Mouse (Mus musculus) erythroid progenitor cell, adult 5-6 weeks (primary cell): ENCODE measurements around the gene Mcee. TPM values are rescaled to one million over a fixed set of nuclear protein-coding genes. Genes with fewer than 3 reads are reported as not detected.
A peak's percentile ranks its signal among the peaks of the same experiment; 100 is the strongest.

Source experiments
- ATAC-seq: replicated peaks from 2 replicates; pipeline ENCODE4 v1.8.0; 2016; ENCODE audit warnings: moderate number of reproducible peaks, mild to moderate bottlenecking, moderate TSS enrichment, inconsistent platforms; ENCODE audit not compliant: poor library complexity, low FRiP score, severe bottlenecking
- total RNA-seq, 2 experiments: library from RNA; stranded (forward) in 1 of 2; stranded (reverse) in 1 of 2; fragments of 150-400 nt in 1 of 2; fragments of 186-747, 209-891 nt in 1 of 2; gene quantifications; 2 replicates each; pipeline versions ENCODE4 v1.2.3 to v1.2.4; 2015 to 2017; ENCODE audit warnings: low replicate concordance in 2 of 2

Gene Mcee
- total RNA-seq (2015; ENCODE audit: low replicate concordance) (2.9 and 28.1 TPM in 2 replicates), total RNA-seq (2017; ENCODE audit: low replicate concordance) (17.8 and 43.5 TPM in 2 replicates)

GRCm38 (mm10) chr7:64392122-64392818 is at the start of gene Mcee, which contains the start of gene Mphosph10:
TSS of gene Mcee (plus strand) at chr7:64392607.
TSS of gene Mphosph10 (minus strand) at chr7:64392268.
- ATAC-seq, result peak; percentile 94

- ATAC-seq, result no peak
These were observed 44.6 kb upstream of the Mcee start for GRCm38 (mm10) chr7:64347813-64348212.

- ATAC-seq, result no peak
These were observed 43.1 kb upstream of the Mcee start for GRCm38 (mm10) chr7:64349147-64349861.

- ATAC-seq, result no peak
These were observed 41.3 kb upstream of the Mcee start for GRCm38 (mm10) chr7:64351087-64351486.

- ATAC-seq, result no peak
These were observed 38.2 kb upstream of the Mcee start for GRCm38 (mm10) chr7:64354206-64354605.

GRCm38 (mm10) chr7:64356661-64357060 is 35.7 kb upstream of the Mcee start:
- no peak for ATAC-seq

GRCm38 (mm10) chr7:64357405-64357804 is 35.0 kb upstream of the Mcee start:
- ATAC-seq, result no peak

GRCm38 (mm10) chr7:64358666-64359065 is 33.7 kb upstream of the Mcee start:
- ATAC-seq, result no peak

GRCm38 (mm10) chr7:64359943-64360585 is 32.3 kb upstream of the Mcee start:
- ATAC-seq, result no peak

- ATAC-seq, result no peak
These were observed 31.8 kb upstream of the Mcee start for GRCm38 (mm10) chr7:64360586-64360945.

- no peak for ATAC-seq
These were observed 26.5 kb upstream of the Mcee start for GRCm38 (mm10) chr7:64365863-64366262.

GRCm38 (mm10) chr7:64369841-64370240 is 22.6 kb upstream of the Mcee start:
- ATAC-seq, result no peak

GRCm38 (mm10) chr7:64371940-64372878 is 20.2 kb upstream of the Mcee start:
- ATAC-seq, result no peak

- peak; percentile 47; the same call in 1 of the 2 replicates for ATAC-seq
These were observed 19.1 kb upstream of the Mcee start for GRCm38 (mm10) chr7:64373147-64373829.

GRCm38 (mm10) chr7:64373830-64374562 is 18.4 kb upstream of the Mcee start, which contains the start of gene Fan1:
TSS of gene Fan1 (minus strand) at chr7:64374095.
- ATAC-seq, result peak; percentile 97

GRCm38 (mm10) chr7:64391479-64391878 is 928 bp upstream of the Mcee start:
- ATAC-seq, result no peak

- no peak for ATAC-seq
These were observed 378 bp downstream of the Mcee start for GRCm38 (mm10) chr7:64392819-64393151.

- ATAC-seq, result no peak
These were observed 8.3 kb downstream of the Mcee start for GRCm38 (mm10) chr7:64400725-64401124.
